Mouse (Mus musculus): ENCODE measurements around the gene Oas1e.
A peak's percentile ranks its signal among the peaks of the same experiment; 100 is the strongest.
"Not testable (repeated sequence)": the region's sequence is repeated elsewhere in the genome, so short reads cannot be mapped to it uniquely, and the experiment has no call there.

Gene Oas1e

GRCm38 (mm10) chr5:120795480-120796034 is at the start of gene Oas1e:
Gene Oas1e (minus strand): TSS chr5:120795530.
- DNase-seq, result not testable (repeated sequence)

GRCm38 (mm10) chr5:120844713-120845112 is 49.4 kb upstream of the Oas1e start:
- DNase-seq, result peak; percentile 31

DNA sequence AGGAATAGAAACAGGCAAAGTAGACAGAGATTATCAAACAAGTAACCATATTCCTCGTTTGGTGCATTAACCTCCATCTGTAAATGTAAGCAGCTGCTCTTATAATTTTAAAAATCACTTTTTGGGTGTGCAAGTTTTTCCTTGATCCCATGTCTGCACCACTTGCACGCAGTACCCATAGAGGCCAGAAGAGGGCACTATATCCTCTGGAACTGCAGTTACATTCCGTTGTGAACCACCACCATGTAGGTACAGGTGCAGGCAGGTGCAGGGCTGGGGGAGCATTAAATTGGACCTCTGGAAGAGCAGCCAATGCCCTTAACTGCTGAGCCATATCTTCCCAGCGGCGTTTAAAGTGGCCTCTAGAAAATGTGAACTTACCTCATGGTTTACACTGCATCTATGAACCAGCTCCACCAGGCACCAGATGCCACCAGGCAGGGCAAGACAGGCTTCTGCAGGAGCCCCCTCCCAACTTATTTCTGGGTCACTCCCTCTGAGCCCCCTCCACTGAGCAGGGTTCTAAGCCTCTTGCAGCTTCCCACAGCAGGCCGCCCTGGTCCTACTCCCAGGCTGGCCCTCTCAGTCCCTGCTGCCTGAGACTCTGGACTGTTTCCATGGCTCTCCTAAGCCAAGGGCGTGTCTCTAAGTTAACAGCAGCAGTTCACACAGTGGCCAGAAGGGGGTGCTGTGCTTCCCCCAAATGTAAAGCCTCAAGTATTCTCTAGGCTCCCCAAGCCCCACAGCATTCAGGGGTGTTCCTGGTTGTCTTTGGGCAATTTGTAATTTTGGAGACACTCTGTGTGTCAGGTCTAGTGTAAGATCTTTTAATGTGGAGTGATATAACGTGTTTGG is 41.6 kb upstream of the Oas1e start:
- peak; percentile 68 for DNase-seq

DNA sequence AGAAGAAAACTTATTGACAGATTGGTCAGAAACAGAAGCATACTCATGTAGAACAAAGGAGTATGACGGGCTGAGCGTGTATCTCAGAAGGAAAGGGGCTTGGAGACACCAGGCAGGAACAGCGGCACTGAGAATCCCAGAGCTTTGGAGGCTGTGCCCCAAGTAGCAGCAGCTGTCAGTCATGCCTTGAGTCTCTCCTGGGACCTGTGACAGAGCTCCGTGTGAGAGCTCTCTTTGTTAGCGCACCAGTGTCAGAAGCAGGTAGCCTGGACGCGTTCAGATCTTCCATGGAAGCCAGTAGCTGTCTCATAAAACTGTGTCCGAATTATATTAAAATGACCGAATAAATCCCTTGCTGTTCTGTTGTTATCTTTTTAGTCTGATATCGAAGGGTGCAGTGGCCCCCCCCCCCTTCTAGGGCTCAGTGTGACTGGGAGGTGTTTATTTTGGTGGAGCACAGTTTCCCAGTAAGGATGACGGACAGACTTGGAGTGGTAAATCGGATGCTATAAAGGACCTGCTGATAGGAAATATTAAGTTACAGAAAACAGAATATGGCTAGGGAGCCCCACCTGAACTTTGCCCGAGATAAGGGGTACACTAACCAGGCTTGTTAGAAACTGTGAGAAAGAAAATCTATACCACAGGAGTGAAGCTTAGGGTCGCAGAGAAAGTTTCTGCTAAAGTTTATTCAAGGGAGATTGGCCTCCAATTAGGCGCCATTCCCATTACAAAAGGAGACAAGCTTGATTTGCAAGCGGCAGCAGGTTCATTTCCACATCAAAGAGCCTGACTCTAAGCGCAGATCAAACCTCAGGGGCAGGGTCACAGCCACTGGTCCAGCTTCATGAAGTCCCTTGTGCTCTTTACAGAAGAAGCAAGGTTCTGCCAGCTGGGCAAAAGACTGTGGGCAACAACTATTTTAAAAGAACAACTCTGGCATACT is 38.3 kb upstream of the Oas1e start:
- no peak for DNase-seq

DNA sequence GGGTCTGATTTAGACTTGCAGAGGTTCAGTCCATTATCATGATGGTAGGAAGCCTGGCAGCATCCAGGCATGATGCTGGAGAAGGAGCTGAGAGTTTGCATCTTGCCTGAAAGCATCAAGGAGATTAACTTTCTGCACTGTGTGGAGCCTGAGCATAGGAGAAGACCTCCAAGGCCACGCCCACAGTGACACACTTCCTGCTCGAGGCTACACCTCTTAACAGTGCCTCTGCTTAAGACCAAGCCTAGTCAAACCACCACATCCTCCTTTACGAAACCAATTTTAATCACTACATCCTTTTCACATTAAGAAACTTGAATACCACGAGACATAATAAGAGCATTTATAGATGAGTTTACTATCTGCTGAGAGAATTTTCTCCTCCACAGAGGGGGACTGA is 35.7 kb upstream of the Oas1e start:
- no peak for DNase-seq

- DNase-seq, result no peak
Measured at GRCm38 (mm10) chr5:120818999-120819398, 23.7 kb upstream of the Oas1e start.

- peak; percentile 22 for DNase-seq
Measured at GRCm38 (mm10) chr5:120815949-120816348, 20.6 kb upstream of the Oas1e start.

DNA sequence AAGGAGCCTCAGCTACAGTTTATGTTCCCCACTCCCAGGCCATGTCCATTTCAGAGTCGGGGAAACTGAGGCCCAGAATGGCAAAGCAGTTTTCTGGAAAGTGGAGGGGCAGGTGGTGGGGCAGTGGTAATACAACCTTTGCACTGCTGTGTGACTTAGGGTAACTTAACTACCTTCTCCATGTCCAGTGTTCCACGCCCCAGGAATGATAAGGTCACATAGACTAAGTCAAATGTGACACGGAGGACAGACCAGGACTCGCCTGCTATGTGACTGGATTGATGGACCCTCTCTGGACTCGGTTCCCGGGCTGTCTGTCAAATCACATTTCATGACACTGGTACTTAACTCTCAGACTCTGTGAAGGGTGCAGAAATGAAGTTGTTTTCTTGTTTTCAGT is 17.7 kb upstream of the Oas1e start:
- no peak for DNase-seq

GRCm38 (mm10) chr5:120811951-120812819 is 16.9 kb upstream of the Oas1e start, which contains the start of gene Oas1c:
Gene Oas1c (minus strand): TSS chr5:120812514.
- DNase-seq, result peak; percentile 90

DNA sequence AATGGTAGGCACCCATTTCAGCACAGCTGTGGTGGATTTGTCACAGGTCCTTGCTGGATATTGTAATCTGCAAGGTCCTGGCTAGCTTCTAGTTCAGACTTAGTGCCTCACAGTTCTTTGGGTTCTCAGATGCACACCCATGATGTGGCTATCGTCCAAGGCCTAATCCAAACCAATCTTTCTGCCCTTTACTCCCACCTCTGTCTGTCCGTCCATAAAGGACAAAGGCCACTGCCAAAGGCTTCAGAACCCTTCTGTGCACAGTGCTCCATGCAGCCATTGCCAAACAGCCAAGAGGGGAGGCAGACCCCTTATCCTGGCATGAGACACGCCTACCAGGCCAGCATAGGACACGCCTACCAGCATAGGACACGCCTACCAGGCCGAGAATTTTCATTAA is 13.8 kb upstream of the Oas1e start:
- no peak for DNase-seq

GRCm38 (mm10) chr5:120806458-120806857 is 11.1 kb upstream of the Oas1e start:
- DNase-seq, result peak; percentile 65

- no peak for DNase-seq
Measured at GRCm38 (mm10) chr5:120803596-120803995, 8.3 kb upstream of the Oas1e start.

DNA sequence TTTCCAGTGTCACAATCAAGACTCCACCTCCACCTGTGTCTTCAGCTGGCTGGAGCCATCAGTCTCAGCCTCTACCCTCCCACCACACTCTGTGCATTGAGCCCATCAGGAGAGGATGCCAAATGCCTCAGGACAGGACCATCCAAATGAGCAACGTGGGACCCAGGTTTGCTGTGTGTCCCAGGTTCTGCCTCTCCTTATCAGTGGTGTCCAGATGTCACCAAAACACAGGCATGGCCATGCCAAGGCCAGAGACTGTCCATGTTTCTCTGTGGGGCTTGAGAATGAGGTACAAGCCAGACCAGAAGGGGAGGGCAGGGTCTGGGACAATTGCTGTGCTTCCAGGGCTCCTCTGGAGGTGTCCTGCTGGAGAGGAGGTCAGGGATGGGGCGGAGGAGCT is 3.6 kb upstream of the Oas1e start:
- DNase-seq, result not testable (repeated sequence)

DNA sequence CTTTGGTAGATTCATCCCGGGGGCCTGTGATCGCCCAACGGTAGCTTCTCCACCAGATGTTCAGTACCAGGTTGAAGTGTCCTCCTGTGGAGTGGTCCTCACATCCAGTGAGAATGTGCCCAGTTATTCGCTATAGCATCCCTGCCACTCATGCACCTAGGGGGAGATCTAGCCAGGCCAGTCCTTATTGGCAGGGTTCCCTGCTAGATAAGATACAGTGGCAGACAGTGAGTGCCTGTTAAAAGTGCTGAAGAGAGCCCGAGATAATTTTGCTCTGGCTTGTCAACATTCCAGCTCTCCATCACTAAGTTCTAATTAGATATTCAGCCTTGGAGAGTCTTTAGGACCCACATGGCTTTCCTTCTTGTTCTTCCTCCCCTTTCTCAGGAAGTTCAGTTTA is 2.8 kb upstream of the Oas1e start:
- DNase-seq, result not testable (repeated sequence)

DNA sequence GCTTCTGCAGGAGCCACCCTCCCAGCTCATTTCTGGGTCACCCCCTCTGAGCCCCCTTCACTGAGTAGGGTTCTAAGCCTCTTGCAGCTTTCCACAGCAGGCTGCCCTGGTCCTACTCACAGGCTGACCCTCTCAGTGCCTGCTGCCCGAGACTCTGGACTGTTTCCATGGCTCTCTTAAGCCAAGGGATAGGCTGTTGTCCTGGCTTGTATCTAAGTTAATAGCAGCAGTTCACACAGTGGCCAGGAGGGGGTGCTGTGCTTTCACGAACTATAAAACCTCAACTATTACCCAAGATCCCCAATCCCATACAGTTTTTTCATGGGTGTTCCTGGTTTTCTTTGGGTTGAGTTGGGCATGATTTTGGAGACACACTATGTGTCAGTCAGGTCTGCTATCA is 2.3 kb downstream of the Oas1e start:
- DNase-seq, result peak; percentile 59

- DNase-seq, result no peak
Measured at GRCm38 (mm10) chr5:120787042-120787441, 8.3 kb downstream of the Oas1e start.

GRCm38 (mm10) chr5:120782446-120782845 is 12.9 kb downstream of the Oas1e start:
- DNase-seq, result no peak

GRCm38 (mm10) chr5:120781646-120782045 is 13.7 kb downstream of the Oas1e start:
- DNase-seq, result no peak

- no peak for DNase-seq
Measured at GRCm38 (mm10) chr5:120779922-120780321, 15.4 kb downstream of the Oas1e start.

- no peak for DNase-seq
Measured at GRCm38 (mm10) chr5:120778941-120779340, 16.4 kb downstream of the Oas1e start.

DNA sequence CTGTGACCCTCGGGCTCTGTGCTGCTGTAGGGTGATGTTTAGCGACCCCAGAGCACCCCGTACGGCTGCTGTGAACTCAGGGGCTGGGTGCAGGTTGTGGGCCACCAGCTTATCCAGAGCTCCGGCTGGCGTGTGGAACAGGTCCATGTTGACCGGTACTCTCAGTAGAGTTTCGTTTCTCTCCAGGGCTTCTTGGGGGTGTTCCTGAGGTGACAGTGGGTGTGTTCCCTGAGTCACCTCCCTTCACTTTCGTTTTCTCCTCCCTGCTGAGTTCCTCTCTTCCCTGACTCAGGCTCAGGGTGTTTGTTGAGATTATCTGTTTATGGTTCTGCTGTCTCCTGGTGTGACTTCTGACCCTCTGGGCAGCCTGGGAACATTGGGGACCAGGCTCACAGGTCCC is 17.9 kb downstream of the Oas1e start, which contains the start of gene Oas3:
Gene Oas3 (minus strand): TSS at position 184 of the 400 bp plus-strand sequence.
- no peak for DNase-seq

DNA sequence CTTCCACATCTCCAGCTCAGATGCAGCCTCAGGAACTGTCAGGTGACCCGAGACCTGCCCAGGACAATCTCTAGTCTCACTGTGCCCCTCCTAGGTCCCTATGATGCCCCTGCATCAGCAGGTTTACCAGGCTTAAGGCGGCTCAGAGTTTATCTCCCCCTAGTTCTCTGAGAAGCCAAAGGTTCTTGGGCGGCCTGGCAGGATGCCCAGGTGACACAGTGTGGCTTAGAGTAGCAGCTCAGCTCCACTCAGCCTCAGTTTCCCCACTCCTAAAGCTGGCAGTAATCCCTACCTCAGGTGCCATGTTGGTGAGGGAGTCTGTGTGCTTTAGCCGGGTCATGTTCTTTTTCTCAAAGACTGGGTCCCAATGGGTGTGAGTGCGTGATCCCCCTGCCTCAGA is 18.5 kb downstream of the Oas1e start:
- DNase-seq, result no peak
